Mouse (Mus musculus): ENCODE results near the gene S100a14. TPM values are rescaled to one million over a fixed set of nuclear protein-coding genes. Genes with fewer than 3 reads are reported as not detected.

The S100a14 gene
- polyA plus RNA-seq (2015; fragmentation: Illumina TruSeq; extraction: RNeasy Lipid Tissue Mini Kit (QIAGEN cat#74804); ENCODE audit: insufficient read depth, low replicate concordance), result 0.93 TPM

GRCm38 (mm10) chr3:90526580-90526979, at the start of gene S100a14:
S100a14 (plus strand) TSS chr3:90526856.

GRCm38 (mm10) chr3:90490696-90491256, 35.9 kb upstream of the S100a14 start, which contains the start of gene Snapin:
Snapin (minus strand) TSS chr3:90491033.

GRCm38 (mm10) chr3:90508950-90509746, 17.5 kb upstream of the S100a14 start, which contains the start of gene Chtop:
Chtop (minus strand) TSS chr3:90509498.

GRCm38 (mm10) chr3:90513796-90514590, 12.7 kb upstream of the S100a14 start, which contains the start of the genes S100a1 and S100a13:
S100a1 (minus strand) TSS chr3:90514392.
S100a13 (plus strand) TSS chr3:90514435.

DNA sequence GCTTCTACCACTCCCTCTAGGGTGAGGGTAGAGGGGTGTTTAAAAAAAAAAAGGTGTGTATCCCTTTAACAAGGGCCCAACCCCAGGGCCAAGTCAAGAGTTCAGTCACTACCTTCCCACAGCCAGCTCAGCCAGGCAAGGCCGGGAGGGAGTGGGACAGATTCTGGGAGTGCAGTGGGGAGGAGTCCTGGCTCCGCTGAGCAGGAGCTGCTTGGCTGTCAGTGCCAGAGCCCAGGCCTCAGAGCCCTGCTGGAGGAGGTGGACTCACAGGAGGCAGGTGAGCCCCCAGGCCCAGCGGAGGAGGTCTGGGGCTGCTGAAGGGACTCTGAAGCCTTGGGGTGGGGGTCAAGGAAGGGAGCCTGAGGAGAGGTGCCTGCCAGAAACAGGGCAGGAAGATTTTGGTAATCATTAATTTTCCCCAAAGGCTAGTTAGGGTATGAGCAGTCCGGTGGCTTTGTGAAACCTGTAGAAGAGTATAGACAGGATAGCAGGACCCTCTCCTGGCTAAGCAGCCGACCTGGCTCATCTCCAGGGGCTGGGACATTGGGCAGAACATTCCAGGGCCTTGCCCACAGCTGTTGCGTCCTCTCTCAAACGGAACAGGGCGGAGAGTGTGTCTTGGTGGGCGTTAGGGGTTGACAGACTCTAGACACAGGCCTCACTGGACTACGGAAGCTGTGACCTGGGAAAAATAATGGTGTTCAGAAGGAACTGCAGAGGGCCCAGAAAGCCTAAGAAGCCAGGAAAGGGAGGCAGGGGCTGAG, 10.7 kb downstream of the S100a14 start, which contains the start of gene S100a16:
Gene S100a16 (plus strand): TSS at position 114 of the 764 bp plus-strand sequence.

GRCm38 (mm10) chr3:90560008-90560628, 33.5 kb downstream of the S100a14 start, which contains the start of gene S100a3:
S100a3 (plus strand) TSS chr3:90560578.

Other genes with a start within 250 kb of the S100a14 start
- 33.2 TPM for gene Gatad2b, start 233.7 kb upstream of the S100a14 start, polyA plus RNA-seq (2015; fragmentation: Illumina TruSeq; extraction: RNeasy Lipid Tissue Mini Kit (QIAGEN cat#74804); ENCODE audit: insufficient read depth, low replicate concordance)
- 3.6 TPM for gene Slc27a3, start 136.9 kb upstream of the S100a14 start, polyA plus RNA-seq (2015; fragmentation: Illumina TruSeq; extraction: RNeasy Lipid Tissue Mini Kit (QIAGEN cat#74804); ENCODE audit: insufficient read depth, low replicate concordance)
- gene Ints3, start 93.2 kb upstream of the S100a14 start, polyA plus RNA-seq (2015; fragmentation: Illumina TruSeq; extraction: RNeasy Lipid Tissue Mini Kit (QIAGEN cat#74804); ENCODE audit: insufficient read depth, low replicate concordance), result 30.3 TPM
- 11.0 TPM for gene Npr1, start 61.0 kb upstream of the S100a14 start, polyA plus RNA-seq (2015; fragmentation: Illumina TruSeq; extraction: RNeasy Lipid Tissue Mini Kit (QIAGEN cat#74804); ENCODE audit: insufficient read depth, low replicate concordance)
- 92.2 TPM for gene Ilf2, start 50.7 kb upstream of the S100a14 start, polyA plus RNA-seq (2015; fragmentation: Illumina TruSeq; extraction: RNeasy Lipid Tissue Mini Kit (QIAGEN cat#74804); ENCODE audit: insufficient read depth, low replicate concordance)
- gene Snapin, start 35.8 kb upstream of the S100a14 start, polyA plus RNA-seq (2015; fragmentation: Illumina TruSeq; extraction: RNeasy Lipid Tissue Mini Kit (QIAGEN cat#74804); ENCODE audit: insufficient read depth, low replicate concordance), result 82.6 TPM
- 185 TPM for gene Chtop, start 17.4 kb upstream of the S100a14 start, polyA plus RNA-seq (2015; fragmentation: Illumina TruSeq; extraction: RNeasy Lipid Tissue Mini Kit (QIAGEN cat#74804); ENCODE audit: insufficient read depth, low replicate concordance)
- 21.1 TPM for gene S100a1, start 12.5 kb upstream of the S100a14 start, polyA plus RNA-seq (2015; fragmentation: Illumina TruSeq; extraction: RNeasy Lipid Tissue Mini Kit (QIAGEN cat#74804); ENCODE audit: insufficient read depth, low replicate concordance)
- gene S100a13, start 12.4 kb upstream of the S100a14 start, polyA plus RNA-seq (2015; fragmentation: Illumina TruSeq; extraction: RNeasy Lipid Tissue Mini Kit (QIAGEN cat#74804); ENCODE audit: insufficient read depth, low replicate concordance), result 60.2 TPM
- 14.6 TPM for gene S100a16, start 10.4 kb downstream of the S100a14 start, polyA plus RNA-seq (2015; fragmentation: Illumina TruSeq; extraction: RNeasy Lipid Tissue Mini Kit (QIAGEN cat#74804); ENCODE audit: insufficient read depth, low replicate concordance)
- 0.79 TPM for gene S100a3, start 33.7 kb downstream of the S100a14 start, polyA plus RNA-seq (2015; fragmentation: Illumina TruSeq; extraction: RNeasy Lipid Tissue Mini Kit (QIAGEN cat#74804); ENCODE audit: insufficient read depth, low replicate concordance)
- gene S100a2, start 63.4 kb downstream of the S100a14 start, polyA plus RNA-seq (2015; fragmentation: Illumina TruSeq; extraction: RNeasy Lipid Tissue Mini Kit (QIAGEN cat#74804); ENCODE audit: insufficient read depth, low replicate concordance), result not detected
- gene Gm42674, start 75.0 kb downstream of the S100a14 start, polyA plus RNA-seq (2015; fragmentation: Illumina TruSeq; extraction: RNeasy Lipid Tissue Mini Kit (QIAGEN cat#74804); ENCODE audit: insufficient read depth, low replicate concordance), result not detected
- 475 TPM for gene S100a4, start 76.9 kb downstream of the S100a14 start, polyA plus RNA-seq (2015; fragmentation: Illumina TruSeq; extraction: RNeasy Lipid Tissue Mini Kit (QIAGEN cat#74804); ENCODE audit: insufficient read depth, low replicate concordance)
- not detected for gene S100a5, start 81.7 kb downstream of the S100a14 start, polyA plus RNA-seq (2015; fragmentation: Illumina TruSeq; extraction: RNeasy Lipid Tissue Mini Kit (QIAGEN cat#74804); ENCODE audit: insufficient read depth, low replicate concordance)
- gene S100a6, start 86.0 kb downstream of the S100a14 start, polyA plus RNA-seq (2015; fragmentation: Illumina TruSeq; extraction: RNeasy Lipid Tissue Mini Kit (QIAGEN cat#74804); ENCODE audit: insufficient read depth, low replicate concordance), result 257 TPM
- gene S100a7a, start 127.2 kb downstream of the S100a14 start, polyA plus RNA-seq (2015; fragmentation: Illumina TruSeq; extraction: RNeasy Lipid Tissue Mini Kit (QIAGEN cat#74804); ENCODE audit: insufficient read depth, low replicate concordance), result not detected
- gene S100a8, start 142.1 kb downstream of the S100a14 start, polyA plus RNA-seq (2015; fragmentation: Illumina TruSeq; extraction: RNeasy Lipid Tissue Mini Kit (QIAGEN cat#74804); ENCODE audit: insufficient read depth, low replicate concordance), result 428 TPM
- 552 TPM for gene S100a9, start 168.9 kb downstream of the S100a14 start, polyA plus RNA-seq (2015; fragmentation: Illumina TruSeq; extraction: RNeasy Lipid Tissue Mini Kit (QIAGEN cat#74804); ENCODE audit: insufficient read depth, low replicate concordance)
- not detected for gene Pglyrp4, start 200.1 kb downstream of the S100a14 start, polyA plus RNA-seq (2015; fragmentation: Illumina TruSeq; extraction: RNeasy Lipid Tissue Mini Kit (QIAGEN cat#74804); ENCODE audit: insufficient read depth, low replicate concordance)

Data from spleen, adult 10 weeks (tissue).